Mouse (Mus musculus) testis, adult 2 months (tissue): ENCODE results near the gene Klhdc10.

Source experiments
- CTCF ChIP-seq: fragments of 200-500 bp; IDR thresholded peaks from 2 replicates; pipeline ENCODE4 v1.5.1; 2012; ENCODE audit warnings: low read depth, mild to moderate bottlenecking, inconsistent platforms, low read length, moderate library complexity; ENCODE audit not compliant: control insufficient read depth, insufficient read depth, insufficient replicate concordance
- POLR2A ChIP-seq: fragments of 200-500 bp; IDR thresholded peaks from 2 replicates; pipeline ENCODE4 v1.6.1; 2012; ENCODE audit warnings: low read depth, mild to moderate bottlenecking, inconsistent platforms, low read length, moderate library complexity; ENCODE audit not compliant: control insufficient read depth

GRCm38 (mm10) chr6:30402091-30402491 is 423 bp downstream of the Klhdc10 start:
- TF ChIP-seq POLR2A (no peak), CTCF (no peak)
